Mouse (Mus musculus): ENCODE data around the gene Ftsj3.
A peak's percentile ranks its signal among the peaks of the same experiment; 100 is the strongest.

Ftsj3 gene

GRCm38 (mm10) chr11:106268326-106269059, 12.6 kb upstream of the Ftsj3 start:
- DNase-seq (ENCODE audit: low read depth), result no peak

- no peak for DNase-seq (ENCODE audit: low read depth)
These were observed 12.0 kb upstream of the Ftsj3 start for GRCm38 (mm10) chr11:106267871-106268270.

DNA sequence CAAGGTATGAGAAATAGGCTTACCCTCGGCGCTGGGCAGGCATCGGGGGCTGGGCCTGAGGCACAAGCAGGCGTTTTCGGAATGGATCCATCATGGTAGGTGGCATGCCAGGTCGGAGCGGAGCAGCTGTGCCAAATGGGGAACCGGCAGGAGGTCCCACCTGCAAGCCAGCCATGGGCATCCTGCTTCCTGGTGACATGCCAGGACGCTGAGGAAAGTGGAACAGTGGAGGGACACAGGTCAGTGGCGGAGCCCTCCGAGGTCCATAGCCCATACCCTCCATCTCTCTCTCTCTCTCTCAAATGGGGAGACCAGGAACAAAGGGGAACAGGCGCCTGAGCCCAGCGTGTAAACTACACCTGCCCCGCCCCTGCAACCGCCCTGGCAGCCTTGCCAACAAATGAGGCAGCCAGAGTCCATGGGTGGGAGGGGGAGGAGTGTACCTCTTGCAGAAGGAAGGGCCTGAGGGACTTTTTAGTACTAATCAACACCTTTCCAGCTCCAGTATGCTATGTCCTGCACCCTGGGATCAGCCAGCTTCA, 11.5 kb upstream of the Ftsj3 start:
- DNase-seq (ENCODE audit: low read depth), result no peak

DNA sequence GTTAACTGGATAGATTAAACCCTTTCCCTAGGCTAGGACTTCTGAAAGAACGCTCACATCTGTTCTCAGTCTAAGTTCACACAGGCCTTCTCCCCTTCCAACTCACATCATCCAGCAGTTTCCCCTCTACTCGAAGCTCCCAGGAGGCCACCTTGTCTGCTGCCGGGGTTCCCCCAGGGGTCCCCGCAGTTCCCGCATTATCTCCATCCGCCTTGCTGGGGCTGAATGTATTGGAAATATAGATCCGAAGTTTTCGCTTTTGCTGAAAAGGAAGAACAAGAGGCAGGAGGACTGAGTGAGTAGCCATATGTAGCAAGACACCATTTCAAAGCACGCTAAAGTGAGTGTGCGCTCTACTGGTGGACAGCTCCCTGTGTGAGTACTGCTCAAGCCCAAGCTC, 10.6 kb upstream of the Ftsj3 start:
- DNase-seq (ENCODE audit: low read depth), result no peak

GRCm38 (mm10) chr11:106265570-106265969, 9.7 kb upstream of the Ftsj3 start:
- DNase-seq (ENCODE audit: low read depth), result no peak

GRCm38 (mm10) chr11:106264988-106265387, 9.1 kb upstream of the Ftsj3 start:
- no peak for DNase-seq (ENCODE audit: low read depth)

- DNase-seq (ENCODE audit: low read depth), result no peak
These were observed 8.1 kb upstream of the Ftsj3 start for GRCm38 (mm10) chr11:106263963-106264362.

DNA sequence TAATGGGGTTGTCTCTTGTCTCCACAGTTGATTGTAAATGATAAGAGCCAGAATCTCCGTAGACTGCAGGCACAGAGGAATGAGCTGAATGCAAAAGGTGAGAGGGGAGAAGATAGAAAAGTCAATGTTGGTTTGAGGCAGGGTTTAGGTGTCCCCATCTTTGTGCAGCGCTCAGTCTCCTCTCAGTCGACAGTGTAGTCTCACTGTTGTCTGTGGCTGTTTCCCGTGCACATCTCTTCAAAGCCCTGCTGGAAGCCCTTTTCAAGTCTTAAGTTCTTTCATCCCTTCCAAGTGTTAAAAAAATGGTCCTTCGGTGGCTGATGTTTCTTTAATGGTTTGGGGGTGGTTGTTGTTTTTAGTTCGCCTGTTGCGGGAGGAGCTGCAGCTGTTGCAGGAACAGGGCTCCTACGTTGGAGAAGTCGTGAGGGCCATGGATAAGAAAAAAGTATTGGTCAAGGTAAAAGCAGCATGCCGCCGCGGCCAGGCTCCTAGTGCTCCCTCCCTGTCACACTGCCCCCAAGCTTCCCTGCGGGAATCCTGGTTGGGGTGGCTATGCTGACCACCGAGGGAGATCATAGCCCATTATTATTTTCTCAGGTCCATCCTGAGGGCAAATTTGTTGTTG, 5.1 kb upstream of the Ftsj3 start:
- no peak for DNase-seq (ENCODE audit: low read depth)

GRCm38 (mm10) chr11:106256775-106257174, 896 bp upstream of the Ftsj3 start:
- no peak for DNase-seq (ENCODE audit: low read depth)

DNA sequence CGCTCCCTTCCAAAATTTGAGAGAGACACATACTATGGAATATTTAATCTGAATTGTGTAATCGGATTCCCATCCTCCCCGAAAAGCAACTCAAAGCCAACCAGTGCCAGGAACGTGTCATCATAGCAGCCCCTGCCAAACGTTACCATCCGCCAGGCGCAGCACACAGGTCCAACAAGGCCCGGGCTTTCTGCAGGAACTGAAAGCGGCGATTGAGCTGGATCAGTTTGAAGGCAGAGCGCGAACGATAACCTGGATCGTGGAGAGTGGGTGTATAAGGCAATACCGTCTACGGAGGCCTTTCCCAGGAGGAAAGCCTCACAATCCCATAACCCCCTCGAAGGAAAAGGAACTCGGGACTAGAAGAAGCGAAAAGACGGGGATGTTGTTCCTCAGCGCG, 705 bp downstream of the Ftsj3 start:
- DNase-seq (ENCODE audit: low read depth), result no peak

DNA sequence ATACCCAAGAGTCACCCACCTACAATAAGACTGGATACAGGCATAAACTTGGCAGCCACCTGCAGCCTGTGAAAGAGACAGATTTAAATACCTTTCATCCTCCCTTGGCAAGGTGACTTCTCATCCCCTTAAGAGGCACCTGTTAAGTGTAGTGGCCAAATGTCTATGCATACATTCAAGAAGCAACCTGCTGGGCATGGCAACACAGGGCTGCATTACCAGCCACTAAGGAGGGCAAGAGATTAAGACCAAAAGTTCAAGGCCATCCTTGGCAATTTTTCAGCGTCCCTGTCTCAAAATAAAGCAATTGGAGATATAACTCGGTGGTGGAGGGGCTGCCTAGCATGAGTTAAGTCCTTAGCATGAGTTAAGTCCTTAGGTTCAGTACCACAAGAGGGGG, 1.1 kb downstream of the Ftsj3 start:
- DNase-seq (ENCODE audit: low read depth), result no peak

- DNase-seq (ENCODE audit: low read depth), result no peak
These were observed 6.6 kb downstream of the Ftsj3 start for GRCm38 (mm10) chr11:106249326-106249725.

GRCm38 (mm10) chr11:106246834-106247233, 9.0 kb downstream of the Ftsj3 start:
- peak; percentile 63 for DNase-seq (ENCODE audit: low read depth)

DNA sequence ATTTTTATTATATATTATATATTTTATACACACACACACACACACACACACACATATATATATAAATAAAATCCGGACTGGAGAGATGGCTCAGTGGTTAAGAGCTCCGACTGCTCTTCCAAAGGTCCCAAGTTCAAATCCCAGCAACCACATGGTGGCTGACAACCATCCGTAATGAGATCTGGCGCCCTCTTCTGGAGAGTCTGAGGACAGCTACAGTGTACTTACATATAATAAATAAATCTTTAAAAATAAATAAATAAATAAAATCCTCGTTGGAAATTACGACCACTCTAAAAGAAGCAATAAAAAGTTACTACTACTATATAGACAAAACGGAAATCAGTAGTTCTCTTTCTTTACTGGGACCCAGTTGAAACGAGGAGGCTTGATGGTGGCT, 21.9 kb downstream of the Ftsj3 start:
- DNase-seq (ENCODE audit: low read depth), result peak; percentile 26

DNA sequence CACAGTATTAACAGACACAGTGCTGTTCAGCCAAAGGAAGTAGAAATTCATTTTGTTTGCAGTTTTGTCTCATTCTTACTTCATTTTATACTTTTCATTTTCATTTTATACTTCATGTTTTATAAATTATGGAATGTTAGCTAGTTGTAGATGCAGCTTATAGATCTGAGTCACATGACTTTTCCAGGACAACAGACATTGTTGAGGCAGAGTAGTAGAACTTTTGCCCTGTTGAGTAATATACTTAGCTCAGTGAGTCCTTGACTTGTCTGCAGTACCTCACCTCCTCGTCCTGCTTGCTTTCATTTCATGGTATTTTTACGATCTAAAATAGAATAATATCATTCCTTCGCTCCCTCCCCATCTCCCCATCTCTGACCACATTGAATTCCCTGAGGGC, 35.3 kb downstream of the Ftsj3 start:
- DNase-seq (ENCODE audit: low read depth), result no peak

GRCm38 (mm10) chr11:106216730-106217490, 39.0 kb downstream of the Ftsj3 start, which contains the start of gene Ddx42:
Gene Ddx42 (plus strand): TSS chr11:106216926.
- peak; percentile 97 for DNase-seq (ENCODE audit: low read depth)

DNA sequence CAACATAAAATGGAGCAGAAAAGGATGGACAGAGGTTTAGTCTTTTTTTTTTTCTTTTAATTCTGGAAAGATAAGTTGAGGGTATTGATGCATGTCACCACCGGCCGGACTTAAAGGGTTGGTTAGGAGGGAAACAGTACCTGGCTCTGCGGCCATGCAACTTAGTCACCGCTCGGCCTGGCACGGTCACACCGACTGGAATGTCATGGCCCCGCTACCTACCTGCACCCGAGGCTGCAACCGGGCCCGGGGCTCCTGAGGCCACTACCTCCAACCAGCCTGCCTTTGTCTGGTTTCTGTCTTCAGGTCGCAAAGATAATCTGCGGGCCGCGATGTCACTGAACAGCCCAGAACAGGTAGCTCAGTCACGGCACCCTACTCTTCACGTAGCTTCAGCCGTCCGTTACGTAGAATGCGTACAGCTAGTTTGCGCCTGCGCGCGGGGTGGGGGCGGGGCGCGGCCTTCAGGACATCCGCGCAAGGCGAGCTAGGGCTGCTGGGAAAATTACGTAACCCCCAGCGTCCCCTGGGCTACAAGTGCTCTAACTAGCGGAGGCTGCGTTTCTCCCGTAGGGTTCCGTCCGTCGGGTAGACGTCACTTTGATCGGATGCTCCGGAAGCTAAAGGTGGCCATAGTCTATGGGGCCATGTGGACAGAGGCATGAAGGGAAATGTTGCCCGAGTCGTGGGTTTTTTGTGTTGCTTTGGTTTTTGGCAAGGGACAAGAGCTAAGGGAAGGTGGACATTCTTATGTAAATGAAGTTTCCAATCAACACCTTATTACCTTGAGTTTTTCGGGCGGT, 39.8 kb downstream of the Ftsj3 start, which contains the start of gene Ccdc47:
Ccdc47 (minus strand) TSS at position 418 of the 803 bp plus-strand sequence.
- DNase-seq (ENCODE audit: low read depth), result peak; percentile 99

GRCm38 (mm10) chr11:106215450-106215859, 40.4 kb downstream of the Ftsj3 start:
- DNase-seq (ENCODE audit: low read depth), result no peak

GRCm38 (mm10) chr11:106214856-106215255, 41.0 kb downstream of the Ftsj3 start:
- no peak for DNase-seq (ENCODE audit: low read depth)

GRCm38 (mm10) chr11:106212771-106213170, 43.1 kb downstream of the Ftsj3 start:
- no peak for DNase-seq (ENCODE audit: low read depth)

GRCm38 (mm10) chr11:106202123-106202465, 53.8 kb downstream of the Ftsj3 start, which contains the start of gene Strada:
Gene Strada (minus strand): TSS chr11:106202168.
- peak; percentile 76 for DNase-seq (ENCODE audit: low read depth)

Data from induced T-regulatory cell, adult 2 months (primary cell).